ENCODE assay signal across 16 mouse cellular contexts in genomic region chr4:134724974-134725373, GRCm38 (mm10). TPM values are rescaled to one million over a fixed set of nuclear protein-coding genes. Genes with fewer than 3 reads are reported as not detected.
DNase-seq lines count a peak whose midpoint lies in the region; TF ChIP-seq lines count a peak whose summit lies in the region.
"Had no signal": no experiment of that assay in that cellular context is flagged by ENCODE, and none has a peak within 500 bp of the region (broad histone marks: within the 10 kb centered on the region; RNA-seq: fewer than 3 reads in every experiment).

No protein-coding gene starts in this region.

- TF ChIP-seq CTCF in E14TG2a.4 (conservative IDR thresholded peaks at IDR 0.05; ENCODE audit: low read length): no peak
- no peak for TF ChIP-seq CTCF in ES-Bruce4 (IDR thresholded peaks at IDR 0.05; ENCODE audit: low read depth, low read length)

- no peak overlapping the region for H3K9ac ChIP-seq in ES-Bruce4 (ENCODE audit: low read depth, poor library complexity, severe bottlenecking)
- H3K9ac ChIP-seq: embryonic facial prominence, embryonic 15.5 days; hindbrain, embryonic 12.5 days; neural tube, embryonic 13.5 days had no signal

- H3K4me3 ChIP-seq in E14TG2a.4 (replicated peaks; ENCODE audit: low read length) (peak overlapping the region; percentile 30; the same call in 1 of the 2 replicates), ES-Bruce4 (ENCODE audit: low read depth, low read length) (no peak overlapping the region)
- H3K4me3 ChIP-seq: embryonic facial prominence, embryonic 15.5 days; hindbrain, embryonic 12.5 days; megakaryocyte, embryonic 14.5 days; neural tube, embryonic 13.5 days had no signal

- no peak for TF ChIP-seq POLR2A in ES-Bruce4 (IDR thresholded peaks at IDR 0.05; ENCODE audit: insufficient read depth, low read length)

- intact Hi-C loops in left cerebral cortex, postnatal 4 days (cut with DNase I): no loop called here

- H3K9me3 ChIP-seq in E14TG2a.4 (ENCODE audit: low read length) (no peaks in the 10 kb centered on the region), ES-Bruce4 (replicated peaks; ENCODE audit: control insufficient read depth, insufficient read depth, low read length, poor library complexity, severe bottlenecking) (no peaks in the 10 kb centered on the region)
- H3K9me3 ChIP-seq: embryonic facial prominence, embryonic 15.5 days; hindbrain, embryonic 12.5 days; neural tube, embryonic 13.5 days had no signal

- H3K27ac ChIP-seq in ES-Bruce4 (ENCODE audit: insufficient read depth, low read length): peak overlapping the region; percentile 16; the same call in 1 of the 2 replicates
- H3K27ac ChIP-seq: embryonic facial prominence, embryonic 15.5 days; hindbrain, embryonic 12.5 days; neural tube, embryonic 13.5 days had no signal

- 0 out of 2 replicates have a peak, but pooled peaks have one; percentile 52 for TF ChIP-seq EP300 in ES-Bruce4 (IDR thresholded peaks at IDR 0.05; ENCODE audit: insufficient read depth, low read depth, low read length)

- H3K4me1 ChIP-seq in E14TG2a.4 (replicated peaks; ENCODE audit: low read depth, low read length) (peaks cover 49% of the 10 kb centered on the region), ES-Bruce4 (ENCODE audit: control insufficient read depth, insufficient read depth, low read length) (peaks cover 13% of the 10 kb centered on the region)

- H3K27me3 ChIP-seq in E14TG2a.4 (ENCODE audit: insufficient read depth, low read length) (peaks cover 25% of the 10 kb centered on the region), ES-Bruce4 (ENCODE audit: control insufficient read depth, insufficient read depth, low read length, poor library complexity, severe bottlenecking) (no peaks in the 10 kb centered on the region)
- H3K27me3 ChIP-seq: embryonic facial prominence, embryonic 15.5 days; hindbrain, embryonic 12.5 days; neural tube, embryonic 13.5 days had no signal

- no peaks in the 10 kb centered on the region for H3K36me3 ChIP-seq in E14TG2a.4 (ENCODE audit: insufficient read depth, low read length)
- H3K36me3 ChIP-seq in ES-Bruce4 (ENCODE audit: control insufficient read depth, insufficient read depth, low read length, poor library complexity, severe bottlenecking): no peaks in the 10 kb centered on the region
- H3K36me3 ChIP-seq: embryonic facial prominence, embryonic 15.5 days; hindbrain, embryonic 12.5 days; neural tube, embryonic 13.5 days had no signal

- peak; percentile 47 for DNase-seq in kidney, postnatal 14 days
- DNase-seq in kidney, postnatal 10 days: no peak
- peak; percentile 46 to 73 for DNase-seq in lung, postnatal 4 days
- DNase-seq in left cerebral cortex, postnatal 4 days: no peak
- no peak for DNase-seq in urinary bladder, adult 18-20 months (ENCODE audit: low spot score in 2 of 2)
- DNase-seq: cerebellum, adult 18-20 months; heart, postnatal 10 days; midbrain, embryonic 14.5 days; spleen, adult 18-20 months; thymus, adult 18-20 months had no signal

RNA-seq across cellular contexts. Expression of gene Man1c1, which starts 20.9 kb away (rescaled TPM):
- 7.1 and 9.0 TPM in 2 replicates for polyA plus RNA-seq in ES-Bruce4 (2011; ENCODE audit: insufficient read depth, insufficient read length, low read depth, missing spikeins)
- 10 to 100 TPM; 12.2 to 13.7 TPM for total RNA-seq in left cerebral cortex, postnatal 4 days (2021)

RNA-seq across cellular contexts. Expression of gene Ldlrap1, which starts 42.9 kb away (rescaled TPM):
- 16.8 and 18.9 TPM in 2 replicates for polyA plus RNA-seq in ES-Bruce4 (2011; ENCODE audit: insufficient read depth, insufficient read length, low read depth, missing spikeins)
- total RNA-seq in left cerebral cortex, postnatal 4 days (2021): 1 to 10 TPM; 1.9 to 4.1 TPM

Comparison
In these comparisons a context has a peak if more than half of its experiments do, and no peak if none do; other contexts are left out.
1. DNase-seq: peak in kidney, postnatal 14 days (single experiment) and lung, postnatal 4 days (2 of 2); none in kidney, postnatal 10 days (single experiment), left cerebral cortex, postnatal 4 days (single experiment) and urinary bladder, adult 18-20 months (0 of 2).